Mouse (Mus musculus): ENCODE data around the gene Fnbp1.

DNA sequence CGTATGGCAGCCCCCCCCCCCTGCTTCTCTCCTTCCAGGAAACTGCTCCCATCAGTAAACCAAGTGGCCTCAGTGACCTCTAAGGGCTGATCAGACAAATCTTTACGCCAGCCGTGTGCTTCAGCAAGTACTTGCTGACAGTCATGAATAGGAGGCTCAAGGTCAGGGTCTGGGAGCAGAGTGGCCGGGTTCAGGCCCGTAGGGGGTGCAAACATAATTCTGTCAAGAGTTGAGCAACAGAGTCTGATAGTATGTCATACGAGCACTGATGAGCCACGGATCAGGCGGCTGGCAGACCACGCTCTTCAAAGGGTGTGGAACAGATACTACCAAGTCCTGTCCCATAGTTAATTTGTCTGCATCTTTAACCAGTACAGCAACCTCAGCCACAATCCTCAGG is 151.6 kb downstream of the Fnbp1 start:
- TF ChIP-seq CTCF (conservative IDR thresholded peaks at IDR 0.05; ENCODE audit: insufficient read depth, insufficient read length, low read depth, low read length), result no peak
- TF ChIP-seq POLR2A (IDR thresholded peaks at IDR 0.05; ENCODE audit: low read depth, low read length), result no peak
